Mouse (Mus musculus) bone marrow macrophage, adult 2 months (primary cell): ENCODE data around the gene Trim41. TPM values are rescaled to one million over a fixed set of nuclear protein-coding genes. Genes with fewer than 3 reads are reported as not detected.
"Not testable (repeated sequence)": the region's sequence is repeated elsewhere in the genome, so short reads cannot be mapped to it uniquely, and the experiment has no call there.

Experiments used
- H3K27ac ChIP-seq: 2 replicates; pipeline ENCODE4 v1.5.1; 2012; ENCODE audit warnings: low read depth, low read length; ENCODE audit not compliant: insufficient read depth
- H3K4me1 ChIP-seq: 2 replicates; pipeline ENCODE4 v1.6.1; 2012; ENCODE audit warnings: low read length; ENCODE audit not compliant: control insufficient read depth, insufficient read depth
- H3K4me3 ChIP-seq: 2 replicates; pipeline ENCODE4 v1.5.1; 2012; ENCODE audit warnings: mild to moderate bottlenecking, low read length, moderate library complexity; ENCODE audit not compliant: insufficient read depth
- CTCF ChIP-seq: IDR thresholded peaks from 2 replicates; pipeline ENCODE4 v1.5.1; 2012; ENCODE audit warnings: low read depth, mild to moderate bottlenecking, low read length, moderate library complexity
- POLR2A ChIP-seq: IDR thresholded peaks from 2 replicates; pipeline ENCODE4 v1.6.1; 2012; ENCODE audit warnings: mild to moderate bottlenecking, low read depth, low read length, borderline replicate concordance
- polyA plus RNA-seq: library from polyadenylated mRNA; stranded (reverse); fragments of >200 nt; gene quantifications from 2 replicates; pipeline ENCODE4 v1.2.4, GENCODE M21; 2012; ENCODE audit not compliant: missing spikeins, insufficient read depth, insufficient read length

Trim41 gene
- polyA plus RNA-seq, 1 experiment = 55.5 TPM

DNA sequence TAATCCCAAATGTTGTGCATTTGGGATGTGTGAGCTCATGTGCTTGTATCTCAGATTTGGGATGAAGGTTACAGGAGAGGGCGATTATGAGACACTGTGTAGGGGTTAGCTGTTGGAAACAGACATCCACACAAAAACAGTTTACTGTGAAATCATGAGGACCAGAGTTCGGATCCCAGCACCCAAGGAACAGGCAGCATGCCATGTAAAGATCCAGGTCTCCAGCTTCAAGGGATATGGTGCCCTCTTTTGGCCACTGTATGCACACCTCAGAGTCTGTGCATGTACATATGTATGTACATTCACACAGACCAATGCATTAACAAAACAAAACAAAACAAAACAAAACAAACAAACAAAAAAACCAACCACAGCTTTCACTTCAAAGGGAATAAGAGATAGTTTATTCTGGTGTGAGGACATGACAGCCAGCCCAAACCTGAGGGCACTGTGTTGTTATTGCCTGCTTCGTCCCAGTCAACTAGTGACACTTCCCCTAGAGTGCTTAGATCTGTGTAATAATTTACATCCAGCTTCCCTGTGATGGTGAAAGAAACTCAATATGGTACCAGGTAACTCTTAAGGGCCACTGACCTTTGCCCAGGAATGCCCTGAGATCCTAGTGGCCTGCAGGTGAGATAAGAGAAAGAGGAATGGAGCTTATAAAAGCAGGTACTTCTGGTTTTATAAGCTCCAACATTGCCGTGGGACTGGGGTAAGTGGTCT is 34.3 kb upstream of the Trim41 start:
- peaks cover 3% of the 10 kb centered on the region for H3K4me1 ChIP-seq
- no peak overlapping the region for H3K4me3 ChIP-seq
- TF ChIP-seq POLR2A = no peak
- TF ChIP-seq CTCF = no peak
- H3K27ac ChIP-seq = no peak overlapping the region

DNA sequence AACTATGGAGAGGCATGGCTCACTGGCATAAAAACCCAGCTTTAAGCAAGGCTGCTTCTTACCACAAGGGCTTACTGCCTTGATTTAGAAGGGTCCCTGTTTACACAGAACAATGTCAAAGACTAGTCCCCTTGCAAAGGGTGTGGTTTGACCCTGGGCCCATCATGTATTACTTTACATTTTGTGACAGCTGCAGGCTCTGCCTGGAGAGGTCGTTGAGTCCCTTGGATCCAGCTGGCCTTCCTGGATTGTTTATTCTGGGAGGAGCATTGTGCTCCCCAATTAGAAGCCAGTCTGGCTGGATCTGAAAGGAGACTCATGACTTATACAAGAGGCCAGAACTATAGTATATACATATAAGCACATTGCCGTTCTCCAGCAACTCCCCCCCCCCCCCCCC is 33.1 kb upstream of the Trim41 start:
- Histone ChIP-seq H3K27ac (no peak overlapping the region), H3K4me3 (no peak overlapping the region), H3K4me1 (peaks cover 3% of the 10 kb centered on the region)
- TF ChIP-seq CTCF (no peak), POLR2A (no peak)

DNA sequence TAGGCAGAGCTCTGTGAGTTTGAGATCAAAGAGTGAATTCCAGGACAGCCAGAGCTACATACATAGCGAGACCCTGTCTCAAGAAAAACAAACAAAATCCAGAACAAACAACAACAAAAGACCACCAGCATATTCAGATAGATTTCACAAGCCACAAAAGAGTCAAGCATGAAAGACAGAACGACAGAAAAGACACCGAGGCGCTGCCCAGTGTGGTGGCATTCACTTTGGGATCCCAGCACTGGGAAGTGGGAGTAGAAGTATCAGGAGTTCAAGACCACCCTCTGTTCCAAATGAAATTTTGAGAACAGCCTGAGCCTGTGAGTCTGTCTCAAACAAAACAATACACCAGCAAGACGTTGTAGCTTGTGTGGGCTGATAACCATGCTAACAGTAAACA is 29.7 kb upstream of the Trim41 start:
- no peak overlapping the region for H3K27ac ChIP-seq
- H3K4me1 ChIP-seq = no peaks in the 10 kb centered on the region
- no peak for TF ChIP-seq CTCF
- TF ChIP-seq POLR2A = no peak
- no peak overlapping the region for H3K4me3 ChIP-seq

DNA sequence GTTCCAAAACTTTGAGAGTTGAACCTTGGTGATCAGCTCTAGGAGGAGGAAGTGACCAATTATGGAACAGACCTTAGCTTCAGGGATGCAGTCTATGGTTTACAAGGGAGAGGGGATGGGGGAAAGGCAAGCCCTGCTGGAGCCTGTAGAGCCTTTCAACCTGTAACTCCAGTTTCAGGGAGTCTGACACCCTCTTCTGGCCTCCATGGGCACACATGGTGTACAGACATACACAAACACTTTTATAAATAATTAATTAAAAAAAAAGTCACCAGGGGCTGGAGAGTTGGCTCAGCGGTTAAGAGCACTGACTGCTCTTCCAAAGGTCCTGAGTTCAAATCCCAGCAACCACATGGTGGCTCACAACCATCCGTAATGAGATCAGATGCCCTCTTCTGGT is 29.2 kb upstream of the Trim41 start:
- not testable (repeated sequence) for H3K27ac ChIP-seq, H3K4me1 ChIP-seq, H3K4me3 ChIP-seq

DNA sequence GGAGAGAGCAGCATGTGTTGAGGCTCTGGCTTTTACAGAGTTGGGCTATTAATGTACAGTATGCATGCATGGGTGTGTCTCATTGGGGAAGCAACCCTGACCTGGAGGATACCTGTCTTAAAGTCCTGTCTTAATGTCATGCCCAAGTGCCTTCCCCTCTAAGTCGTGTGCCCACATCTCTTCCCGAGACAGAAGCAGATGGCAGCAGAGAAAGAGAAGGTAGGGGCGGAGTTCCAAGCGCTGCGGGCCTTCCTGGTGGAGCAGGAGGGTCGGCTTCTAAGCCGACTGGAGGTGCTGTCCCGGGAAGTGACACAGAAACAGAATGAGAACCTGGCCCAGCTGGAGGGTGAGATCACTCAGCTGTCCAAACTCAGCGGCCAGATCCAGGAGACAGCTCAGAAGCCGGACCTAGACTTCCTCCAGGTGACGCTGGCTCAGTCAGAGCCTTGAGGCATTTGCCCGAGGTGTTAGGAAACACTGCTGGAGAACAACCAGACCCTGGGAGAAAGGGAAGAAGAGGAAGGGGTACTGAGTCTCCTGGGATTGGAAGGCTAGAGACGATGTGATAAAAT is 28.2 kb upstream of the Trim41 start:
- Histone ChIP-seq H3K27ac (no peak overlapping the region), H3K4me3 (no peak overlapping the region), H3K4me1 (no peaks in the 10 kb centered on the region)
- TF ChIP-seq CTCF (no peak), POLR2A (no peak)

DNA sequence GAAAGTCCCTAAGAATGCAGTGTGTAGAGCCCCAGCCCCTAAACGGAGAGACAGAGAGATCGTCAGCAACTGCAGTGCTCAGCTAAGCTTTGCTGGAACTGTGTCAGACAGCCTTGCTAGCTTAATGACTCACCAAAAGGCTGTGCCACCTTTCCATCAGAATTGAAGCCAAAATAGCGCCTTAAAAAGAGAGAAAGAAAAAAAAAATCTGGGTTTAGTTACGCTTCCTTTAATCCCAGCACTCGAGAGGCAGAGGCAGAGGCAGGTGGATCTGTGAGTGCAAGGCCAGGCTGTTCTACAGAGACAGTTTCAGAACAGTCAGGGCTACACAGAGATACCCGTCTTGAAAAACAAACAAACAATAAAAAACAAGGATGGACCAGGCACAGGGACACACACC is 27.2 kb upstream of the Trim41 start:
- H3K4me1 ChIP-seq = no peaks in the 10 kb centered on the region; the same call in 1 of the 2 replicates
- no peak overlapping the region for H3K27ac ChIP-seq
- no peak for TF ChIP-seq POLR2A
- no peak for TF ChIP-seq CTCF
- H3K4me3 ChIP-seq = no peak overlapping the region

DNA sequence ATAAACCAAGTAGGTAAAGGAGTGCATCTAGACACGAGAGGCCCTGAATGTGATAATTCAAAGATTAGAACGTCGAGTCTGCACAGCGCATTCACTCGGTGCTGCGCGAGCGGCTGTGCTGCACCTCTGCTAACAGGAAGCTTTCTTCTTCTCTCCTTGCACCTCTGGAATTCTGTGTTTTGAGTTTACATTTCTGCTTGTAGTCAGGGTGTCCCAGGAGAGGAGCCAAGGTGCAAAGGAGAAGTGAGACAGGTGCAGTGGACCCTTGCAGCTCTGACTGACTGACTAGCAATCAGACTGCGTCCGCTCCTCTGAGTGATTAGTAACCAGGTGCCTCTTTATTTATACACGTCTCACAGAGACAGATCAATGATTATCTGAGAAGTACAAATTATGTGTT is 26.0 kb upstream of the Trim41 start:
- Histone ChIP-seq H3K4me3 (no peak overlapping the region), H3K4me1 (peaks cover 4% of the 10 kb centered on the region), H3K27ac (no peak overlapping the region)
- no peak for TF ChIP-seq POLR2A
- no peak for TF ChIP-seq CTCF

DNA sequence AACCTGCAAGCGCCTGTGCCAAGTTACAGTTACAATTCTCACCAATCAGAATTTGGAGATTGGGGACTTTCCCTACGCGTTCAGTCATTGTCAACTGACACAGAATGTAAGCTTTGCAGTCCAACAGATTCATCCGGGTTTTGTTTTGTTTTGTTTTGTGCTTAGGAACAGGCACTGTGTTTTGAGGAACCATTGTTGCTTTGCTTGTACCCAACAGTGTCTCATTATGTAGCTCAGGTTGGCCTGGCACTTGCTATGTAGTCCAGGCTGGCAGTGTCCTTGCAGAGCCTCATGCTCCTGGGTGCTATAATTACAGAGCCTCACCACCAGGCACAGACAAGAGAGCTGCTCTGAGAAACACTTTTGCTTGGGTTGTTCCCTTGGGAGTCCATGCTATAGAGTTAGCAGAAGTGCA is 25.2 kb upstream of the Trim41 start:
- Histone ChIP-seq H3K4me1 (peaks cover 4% of the 10 kb centered on the region), H3K4me3 (no peak overlapping the region), H3K27ac (no peak overlapping the region)
- TF ChIP-seq CTCF = no peak
- no peak for TF ChIP-seq POLR2A

DNA sequence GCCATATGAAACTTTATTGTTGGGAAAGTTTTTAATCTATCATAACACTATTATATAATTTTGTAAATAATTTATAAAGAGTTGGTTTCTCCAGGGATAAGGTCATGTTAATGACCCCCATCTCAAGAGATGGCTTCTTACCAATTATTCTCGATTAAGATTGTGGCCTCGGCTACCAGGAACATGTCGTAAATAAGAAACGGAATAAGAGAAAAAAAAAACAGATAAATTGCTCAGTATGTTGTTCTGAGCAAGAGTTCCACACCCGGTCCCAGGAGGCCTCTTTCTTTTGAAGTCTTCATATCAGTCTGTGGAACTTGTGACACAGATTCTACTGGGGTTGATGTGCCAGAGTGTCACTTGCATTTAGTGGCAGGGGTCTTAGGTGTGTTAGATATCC is 24.1 kb upstream of the Trim41 start:
- H3K27ac ChIP-seq = no peak overlapping the region
- H3K4me1 ChIP-seq = peaks cover 4% of the 10 kb centered on the region
- no peak overlapping the region for H3K4me3 ChIP-seq
- TF ChIP-seq CTCF (no peak), POLR2A (no peak)

DNA sequence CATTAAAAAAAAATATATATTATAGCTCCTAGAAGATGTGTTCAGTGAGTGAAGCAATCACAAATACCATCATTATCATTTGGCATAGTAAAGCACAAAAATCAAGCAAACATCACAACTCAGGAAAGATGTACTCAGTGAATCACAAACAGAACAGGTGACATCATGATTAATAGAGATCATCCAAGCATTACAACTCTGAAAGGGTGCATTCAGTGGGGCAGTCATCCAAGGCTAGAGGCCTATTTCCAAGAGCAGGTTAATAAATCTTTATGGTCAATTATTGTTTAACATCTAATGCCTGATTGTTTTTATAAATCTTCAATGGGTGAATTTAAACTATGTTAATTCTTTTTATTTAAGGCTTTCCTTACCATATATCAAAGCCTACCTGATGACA is 23.7 kb upstream of the Trim41 start:
- no peak overlapping the region for H3K4me3 ChIP-seq
- TF ChIP-seq POLR2A (no peak), CTCF (no peak)
- peaks cover 4% of the 10 kb centered on the region for H3K4me1 ChIP-seq
- no peak overlapping the region for H3K27ac ChIP-seq
